Mouse (Mus musculus) cerebellum, postnatal 4 days (tissue): ENCODE data around the gene Utp6.

ENCODE experiments used
- DNase-seq, 2 experiments: peaks; one replicate each; pipeline ENCODE4 v3.0.0; 2022; ENCODE audit warnings: low spot score in 2 of 2, mixed read lengths in 1 of 2

The Utp6 gene

GRCm38 (mm10) chr11:79961346-79962124 lies 655 bp downstream of the Utp6 start:
- DNase-seq, result no peak

GRCm38 (mm10) chr11:79947265-79947664 lies 14.9 kb downstream of the Utp6 start:
- no peak for DNase-seq

- DNase-seq, result no peak
Measured at GRCm38 (mm10) chr11:79943601-79944000, 18.6 kb downstream of the Utp6 start.

- DNase-seq, result no peak
Measured at GRCm38 (mm10) chr11:79943136-79943535, 19.1 kb downstream of the Utp6 start.

GRCm38 (mm10) chr11:79935766-79936165 lies 26.4 kb downstream of the Utp6 start:
- no peak for DNase-seq

GRCm38 (mm10) chr11:79922766-79923165 lies 39.4 kb downstream of the Utp6 start:
- DNase-seq, result no peak

- DNase-seq, result no peak
Measured at GRCm38 (mm10) chr11:79922157-79922556, 40.0 kb downstream of the Utp6 start.

GRCm38 (mm10) chr11:79920505-79921025 lies 41.6 kb downstream of the Utp6 start:
- DNase-seq, result no peak

GRCm38 (mm10) chr11:79919685-79920504 lies 42.3 kb downstream of the Utp6 start:
- peak; percentile 78 to 89 for DNase-seq

- DNase-seq, result peak in 1 of 2 experiments; percentile 22
Measured at GRCm38 (mm10) chr11:79915696-79916349, 46.4 kb downstream of the Utp6 start.

GRCm38 (mm10) chr11:79908600-79909483 lies 53.3 kb downstream of the Utp6 start:
- DNase-seq, result peak; percentile 63 to 94

GRCm38 (mm10) chr11:79906920-79907319 lies 55.3 kb downstream of the Utp6 start:
- no peak for DNase-seq

- no peak for DNase-seq
Measured at GRCm38 (mm10) chr11:79902881-79903481, 59.2 kb downstream of the Utp6 start.

- DNase-seq, result no peak
Measured at GRCm38 (mm10) chr11:79901146-79901545, 61.0 kb downstream of the Utp6 start.

- no peak for DNase-seq
Measured at GRCm38 (mm10) chr11:79892259-79892658, 69.9 kb downstream of the Utp6 start.

- DNase-seq, result no peak
Measured at GRCm38 (mm10) chr11:79890822-79891221, 71.4 kb downstream of the Utp6 start.

GRCm38 (mm10) chr11:79886961-79887360 lies 75.2 kb downstream of the Utp6 start:
- no peak for DNase-seq

GRCm38 (mm10) chr11:79886395-79886794 lies 75.8 kb downstream of the Utp6 start:
- no peak for DNase-seq

- DNase-seq, result no peak
Measured at GRCm38 (mm10) chr11:79885713-79886393, 76.3 kb downstream of the Utp6 start.

- DNase-seq, result no peak
Measured at GRCm38 (mm10) chr11:79884784-79885183, 77.4 kb downstream of the Utp6 start.
